13 mouse cellular contexts compared by ENCODE assay signal in genomic region chr5:43152119-43152611, GRCm38 (mm10).
DNase-seq lines count a peak whose midpoint lies in the region; ATAC-seq and TF ChIP-seq lines count a peak whose summit lies in the region.
"Had no signal": no experiment of that assay in that cellular context is flagged by ENCODE, and none has a peak within 500 bp of the region (broad histone marks: within the 10 kb centered on the region; RNA-seq: fewer than 3 reads in every experiment).

No protein-coding gene starts in this region.

- H3K27me3 ChIP-seq in forebrain, embryonic 14.5 days (replicated peaks; ENCODE audit: control insufficient read depth, insufficient read depth, low read length), result no peaks in the 10 kb centered on the region
- no peaks in the 10 kb centered on the region for H3K27me3 ChIP-seq in forebrain, embryonic 15.5 days
- H3K27me3 ChIP-seq in liver, adult 2 months (ENCODE audit: control insufficient read depth, insufficient read depth, low read length), result no peaks in the 10 kb centered on the region
- H3K27me3 ChIP-seq in liver, embryonic 11.5 days (replicated peaks; ENCODE audit: control insufficient read depth, insufficient read depth, low read length), result no peaks in the 10 kb centered on the region
- H3K27me3 ChIP-seq in hindbrain, postnatal 0 days (ENCODE audit: insufficient read depth, low read length), result no peaks in the 10 kb centered on the region
- H3K27me3 ChIP-seq: embryonic facial prominence, embryonic 13.5 days had no signal

- no peak overlapping the region for H3K9ac ChIP-seq in forebrain, embryonic 14.5 days (ENCODE audit: low read length)
- H3K9ac ChIP-seq in forebrain, embryonic 15.5 days (replicated peaks), result no peak overlapping the region
- 0 out of 2 replicates have a peak overlapping the region, but pooled peaks have one; percentile 39 for H3K9ac ChIP-seq in liver, adult 2 months (ENCODE audit: low read depth, low read length)
- no peak overlapping the region for H3K9ac ChIP-seq in liver, embryonic 11.5 days (ENCODE audit: low read depth, low read length)
- no peak overlapping the region for H3K9ac ChIP-seq in hindbrain, postnatal 0 days (replicated peaks; ENCODE audit: low read length)
- H3K9ac ChIP-seq: embryonic facial prominence, embryonic 13.5 days had no signal

- no peak overlapping the region for H3K4me2 ChIP-seq in forebrain, embryonic 14.5 days (ENCODE audit: low read length)
- no peak overlapping the region for H3K4me2 ChIP-seq in forebrain, embryonic 15.5 days (replicated peaks)
- H3K4me2 ChIP-seq in liver, embryonic 11.5 days, result no peak overlapping the region
- H3K4me2 ChIP-seq in hindbrain, postnatal 0 days (ENCODE audit: low read depth, low read length), result peak overlapping the region; percentile 33
- H3K4me2 ChIP-seq: embryonic facial prominence, embryonic 13.5 days had no signal

- no peaks in the 10 kb centered on the region for H3K79me2 ChIP-seq in liver, adult 2 months (ENCODE audit: control insufficient read depth, insufficient read depth, low read length)

- H3K27ac ChIP-seq in forebrain, embryonic 14.5 days (ENCODE audit: low read depth, low read length), result no peak overlapping the region
- H3K27ac ChIP-seq in forebrain, embryonic 15.5 days (replicated peaks), result no peak overlapping the region
- H3K27ac ChIP-seq in liver, adult 2 months (replicated peaks; ENCODE audit: insufficient read depth, low read depth, low read length), result peak overlapping the region; percentile 52
- H3K27ac ChIP-seq in liver, embryonic 11.5 days (ENCODE audit: low read depth, low read length), result no peak overlapping the region
- peak overlapping the region; percentile 58; the same call in 1 of the 2 replicates for H3K27ac ChIP-seq in hindbrain, postnatal 0 days
- H3K27ac ChIP-seq: embryonic facial prominence, embryonic 13.5 days had no signal

- WGBS in forebrain, embryonic 14.5 days, result 22% methylated on average over 8 of the region's 8 CpGs
- 26% methylated on average over 8 of the region's 8 CpGs for WGBS in forebrain, embryonic 15.5 days
- 45% methylated on average over 8 of the region's 8 CpGs for WGBS in liver, adult 2 months
- WGBS in liver, embryonic 11.5 days, result 56% methylated on average over 8 of the region's 8 CpGs
- WGBS in hindbrain, postnatal 0 days, result 22% methylated on average over 8 of the region's 8 CpGs

- no peaks in the 10 kb centered on the region for H3K4me1 ChIP-seq in forebrain, embryonic 14.5 days (ENCODE audit: control insufficient read depth, insufficient read depth, low read length)
- H3K4me1 ChIP-seq in forebrain, embryonic 15.5 days, result peaks cover 4% of the 10 kb centered on the region; the same call in 1 of the 2 replicates
- H3K4me1 ChIP-seq in liver, adult 2 months (ENCODE audit: control insufficient read depth, insufficient read depth, low read length), result peaks cover 16% of the 10 kb centered on the region
- no peaks in the 10 kb centered on the region for H3K4me1 ChIP-seq in liver, embryonic 11.5 days (replicated peaks; ENCODE audit: control insufficient read depth, insufficient read depth, low read length)
- peaks cover 17% of the 10 kb centered on the region; the same call in 1 of the 2 replicates for H3K4me1 ChIP-seq in hindbrain, postnatal 0 days (ENCODE audit: insufficient read depth, low read length)
- H3K4me1 ChIP-seq: embryonic facial prominence, embryonic 13.5 days had no signal

- TF ChIP-seq CTCF in liver, adult 2 months (IDR thresholded peaks at IDR 0.05; ENCODE audit: low read depth, low read length), result no peak
- no peak for TF ChIP-seq CTCF in hindbrain, postnatal 0 days (IDR thresholded peaks at IDR 0.05; ENCODE audit: low read depth)

- no peak overlapping the region for H3K4me3 ChIP-seq in forebrain, embryonic 14.5 days (ENCODE audit: low read depth, low read length)
- no peak overlapping the region for H3K4me3 ChIP-seq in forebrain, embryonic 15.5 days
- H3K4me3 ChIP-seq in liver, adult 2 months (ENCODE audit: insufficient read depth, low read depth, low read length), result no peak overlapping the region
- H3K4me3 ChIP-seq in liver, embryonic 11.5 days (ENCODE audit: low read depth, low read length), result no peak overlapping the region
- no peak overlapping the region for H3K4me3 ChIP-seq in hindbrain, postnatal 0 days (ENCODE audit: low read length)
- H3K4me3 ChIP-seq: embryonic facial prominence, embryonic 13.5 days had no signal

- H3K9me3 ChIP-seq in forebrain, embryonic 14.5 days (replicated peaks; ENCODE audit: control insufficient read depth, low read length), result no peaks in the 10 kb centered on the region
- no peaks in the 10 kb centered on the region for H3K9me3 ChIP-seq in forebrain, embryonic 15.5 days
- H3K9me3 ChIP-seq in liver, embryonic 11.5 days (ENCODE audit: control insufficient read depth, low read length), result no peaks in the 10 kb centered on the region
- H3K9me3 ChIP-seq in hindbrain, postnatal 0 days (ENCODE audit: low read length), result no peaks in the 10 kb centered on the region
- H3K9me3 ChIP-seq: embryonic facial prominence, embryonic 13.5 days had no signal

- TF ChIP-seq POLR2A in liver, adult 2 months (IDR thresholded peaks at IDR 0.05; ENCODE audit: extremely low read depth, insufficient read depth, low read length), result no peak

- ATAC-seq in forebrain, embryonic 14.5 days, result no peak
- no peak for ATAC-seq in forebrain, embryonic 15.5 days (replicated peaks)
- no peak for ATAC-seq in liver, embryonic 11.5 days (replicated peaks; ENCODE audit: low FRiP score)
- ATAC-seq in hindbrain, postnatal 0 days, result peak; percentile 70; the same call in 1 of the 2 replicates

- peak; percentile 42 for DNase-seq in forebrain, embryonic 14.5 days (ENCODE audit: low spot score)
- DNase-seq in liver, adult 2 months (ENCODE audit: extremely low read depth, low read depth, low spot score), result peak; percentile 62
- no peak for DNase-seq in liver, embryonic 11.5 days (ENCODE audit: low spot score)
- peak; percentile 37 for DNase-seq in brain, embryonic 18.5 days (ENCODE audit: low read depth, low spot score)
- DNase-seq in hindbrain, postnatal 0 days (ENCODE audit: low spot score), result peak; percentile 77
- DNase-seq in thymus, postnatal 4 days, result no peak
- DNase-seq in frontal cortex, postnatal 25 days (ENCODE audit: low spot score in 2 of 2), result no peak
- DNase-seq: gastrocnemius, postnatal 25 days; heart, postnatal 14 days; kidney, postnatal 25 days; lung, adult 18-20 months had no signal

- no peaks in the 10 kb centered on the region for H3K36me3 ChIP-seq in forebrain, embryonic 14.5 days (ENCODE audit: control insufficient read depth, insufficient read depth, low read length)
- no peaks in the 10 kb centered on the region for H3K36me3 ChIP-seq in forebrain, embryonic 15.5 days
- no peaks in the 10 kb centered on the region for H3K36me3 ChIP-seq in liver, adult 2 months (ENCODE audit: control insufficient read depth, insufficient read depth, low read length)
- no peaks in the 10 kb centered on the region for H3K36me3 ChIP-seq in liver, embryonic 11.5 days (ENCODE audit: control insufficient read depth, insufficient read depth, low read length)
- no peaks in the 10 kb centered on the region for H3K36me3 ChIP-seq in hindbrain, postnatal 0 days (ENCODE audit: insufficient read depth, low read length)
- H3K36me3 ChIP-seq: embryonic facial prominence, embryonic 13.5 days had no signal

Comparison
In these comparisons a context has a peak if more than half of its experiments do, and no peak if none do; other contexts are left out.
1. DNase-seq: peak in forebrain, embryonic 14.5 days (single experiment), liver, adult 2 months (single experiment), brain, embryonic 18.5 days (single experiment) and hindbrain, postnatal 0 days (single experiment); none in liver, embryonic 11.5 days (single experiment), thymus, postnatal 4 days (single experiment) and frontal cortex, postnatal 25 days (0 of 2).
2. H3K27ac ChIP-seq: peak in liver, adult 2 months (single experiment) and hindbrain, postnatal 0 days (single experiment); none in forebrain, embryonic 14.5 days (single experiment), forebrain, embryonic 15.5 days (single experiment) and liver, embryonic 11.5 days (single experiment).